Mouse (Mus musculus): ENCODE results near the gene Scn4a. TPM values are rescaled to one million over a fixed set of nuclear protein-coding genes. Genes with fewer than 3 reads are reported as not detected.

The Scn4a gene
- polyA plus RNA-seq, 1 experiment from 2014 or later: 0.05 TPM

- WGBS: 81% methylated on average over 6 of the region's 6 CpGs
Measured at GRCm38 (mm10) chr11:106383051-106383790, 30.1 kb upstream of the Scn4a start.

DNA sequence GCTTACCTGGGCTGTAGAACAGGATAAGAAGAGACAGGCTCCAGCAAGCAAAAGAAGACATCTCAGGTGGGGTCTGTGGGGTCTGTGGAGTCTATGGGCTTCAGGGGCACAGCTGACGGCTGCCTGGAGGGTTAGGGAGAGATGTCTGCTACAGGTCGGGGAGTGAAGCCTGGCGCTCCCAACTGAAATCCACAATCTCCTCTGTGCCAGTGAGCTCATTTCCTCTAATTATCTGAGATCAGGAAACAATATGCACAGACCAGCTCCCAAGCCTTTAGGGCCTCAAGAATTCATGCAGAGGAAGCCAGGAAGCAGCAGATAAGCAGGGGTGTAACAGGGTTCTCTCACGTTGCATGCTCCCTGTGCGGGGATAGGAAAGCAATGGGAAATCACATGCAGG, 29.3 kb upstream of the Scn4a start:
- H3K4me1 ChIP-seq (replicated peaks): 0 out of 2 replicates have a peak, but pooled peaks cover 4% of the 10 kb centered on the region
- no peaks in the 10 kb centered on the region for H3K36me3 ChIP-seq
- no peak for DNase-seq (ENCODE audit: low spot score)
- 80% methylated on average over 5 of the region's 5 CpGs for WGBS
- 0 out of 2 replicates have a peak overlapping the region, but pooled peaks have one; percentile 20 for H3K27ac ChIP-seq
- no peaks in the 10 kb centered on the region for H3K9me3 ChIP-seq
- H3K4me3 ChIP-seq: peak overlapping the region; percentile 9; the same call in 1 of the 2 replicates
- H3K27me3 ChIP-seq (ENCODE audit: insufficient read depth, poor library complexity, severe bottlenecking): no peaks in the 10 kb centered on the region

More at GRCm38 (mm10) chr11:106383051-106383790, 30.1 kb upstream of the Scn4a start:
- Histone ChIP-seq H3K27ac (no peak overlapping the region), H3K4me3 (no peak overlapping the region), H3K36me3 (no peaks in the 10 kb centered on the region), H3K9me3 (no peaks in the 10 kb centered on the region), H3K27me3 (ENCODE audit: insufficient read depth, poor library complexity, severe bottlenecking) (no peaks in the 10 kb centered on the region), H3K4me1 (replicated peaks) (0 out of 2 replicates have a peak, but pooled peaks cover 4% of the 10 kb centered on the region)
- no peak for DNase-seq (ENCODE audit: low spot score)

DNA sequence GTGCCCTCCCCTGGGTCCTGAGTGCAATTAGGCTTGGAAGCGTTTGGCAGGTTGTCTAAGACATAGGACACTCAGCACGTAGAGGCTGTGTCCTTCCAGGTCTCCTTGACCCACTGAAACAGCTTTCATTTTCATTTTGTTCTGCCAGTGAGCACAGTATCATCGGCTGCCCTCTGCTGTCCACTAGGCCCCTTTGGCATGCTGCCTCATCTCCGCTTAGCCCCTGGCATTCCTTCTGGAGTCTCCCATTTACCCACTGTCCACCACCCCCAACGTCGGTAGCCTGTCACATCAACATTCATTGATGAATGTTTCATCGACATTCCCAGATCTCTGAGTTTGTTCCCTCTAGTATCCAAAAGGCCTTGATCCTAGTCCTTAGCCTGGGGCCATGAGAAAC, 28.8 kb upstream of the Scn4a start:
- Histone ChIP-seq H3K27ac (0 out of 2 replicates have a peak overlapping the region, but pooled peaks have one; percentile 20), H3K4me1 (replicated peaks) (0 out of 2 replicates have a peak, but pooled peaks cover 4% of the 10 kb centered on the region), H3K4me3 (peak overlapping the region; percentile 9), H3K36me3 (no peaks in the 10 kb centered on the region), H3K9me3 (no peaks in the 10 kb centered on the region), H3K27me3 (ENCODE audit: insufficient read depth, poor library complexity, severe bottlenecking) (no peaks in the 10 kb centered on the region)
- DNase-seq (ENCODE audit: low spot score): no peak
- WGBS: 90% methylated on average over 7 of the region's 7 CpGs

GRCm38 (mm10) chr11:106381011-106381410, 27.9 kb upstream of the Scn4a start:
- DNase-seq (ENCODE audit: low spot score): no peak
- H3K4me3 ChIP-seq: no peak overlapping the region

DNA sequence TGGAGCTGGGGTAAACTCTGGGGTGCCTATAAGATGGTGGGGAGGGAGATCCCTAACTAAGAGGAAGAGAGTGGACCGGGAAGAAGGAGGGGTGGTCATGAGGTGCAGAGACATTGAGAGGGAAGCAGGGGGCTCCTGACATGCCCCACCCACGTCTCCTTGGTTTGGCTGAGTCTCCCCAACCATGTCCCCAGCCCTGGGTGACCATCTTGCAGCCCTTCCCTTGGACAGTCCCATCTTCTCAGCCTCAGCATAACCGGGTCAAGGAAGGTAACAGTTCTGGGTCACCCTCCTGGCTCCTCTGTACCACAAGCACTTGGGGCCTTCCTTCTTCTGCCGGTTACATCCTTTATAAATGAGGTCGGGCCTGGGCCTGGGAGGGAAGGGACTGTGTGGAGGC, 21.9 kb upstream of the Scn4a start:
- Histone ChIP-seq H3K36me3 (no peaks in the 10 kb centered on the region), H3K4me1 (replicated peaks) (peaks cover 13% of the 10 kb centered on the region), H3K4me3 (no peak overlapping the region), H3K27me3 (ENCODE audit: insufficient read depth, poor library complexity, severe bottlenecking) (no peaks in the 10 kb centered on the region), H3K9me3 (no peaks in the 10 kb centered on the region), H3K27ac (peak overlapping the region; percentile 35; the same call in 1 of the 2 replicates)
- DNase-seq (ENCODE audit: low spot score): no peak
- WGBS: 88% methylated on average over 5 of the region's 5 CpGs

More at GRCm38 (mm10) chr11:106381011-106381410, 27.9 kb upstream of the Scn4a start:
- 0 out of 2 replicates have a peak, but pooled peaks cover 4% of the 10 kb centered on the region for H3K4me1 ChIP-seq (replicated peaks)
- 83% methylated on average over 11 of the region's 11 CpGs for WGBS
- H3K27me3 ChIP-seq (ENCODE audit: insufficient read depth, poor library complexity, severe bottlenecking): no peaks in the 10 kb centered on the region
- no peak overlapping the region for H3K27ac ChIP-seq
- H3K9me3 ChIP-seq: no peaks in the 10 kb centered on the region
- H3K36me3 ChIP-seq: no peaks in the 10 kb centered on the region

- WGBS: 54% methylated on average over 9 of the region's 9 CpGs
- Histone ChIP-seq H3K4me3 (no peak overlapping the region), H3K4me1 (replicated peaks) (peaks cover 13% of the 10 kb centered on the region), H3K27me3 (ENCODE audit: insufficient read depth, poor library complexity, severe bottlenecking) (no peaks in the 10 kb centered on the region), H3K9me3 (no peaks in the 10 kb centered on the region), H3K36me3 (no peaks in the 10 kb centered on the region), H3K27ac (peak overlapping the region; percentile 45; the same call in 1 of the 2 replicates)
- no peak for DNase-seq (ENCODE audit: low spot score)
Measured at GRCm38 (mm10) chr11:106374559-106374958, 21.5 kb upstream of the Scn4a start.

DNA sequence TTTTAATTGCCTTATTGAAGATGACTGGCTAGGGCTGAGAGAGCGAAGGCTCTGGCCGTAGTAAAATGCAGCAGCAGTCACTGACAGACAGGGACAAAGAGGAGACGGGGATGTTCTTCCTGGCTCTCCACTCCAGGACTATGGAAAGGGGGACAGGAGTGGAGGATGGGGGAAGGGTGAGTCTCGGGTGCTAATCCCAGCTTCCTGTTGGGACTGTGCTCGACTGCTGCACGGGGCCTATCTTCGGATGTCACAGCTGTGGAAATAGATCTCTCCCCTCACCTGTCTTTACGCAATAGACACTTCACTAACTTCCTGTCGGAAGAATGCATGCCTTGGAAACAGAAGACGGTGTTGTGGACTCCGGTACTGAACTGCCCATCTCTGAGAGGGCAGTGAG, 20.9 kb upstream of the Scn4a start:
- H3K27ac ChIP-seq: peak overlapping the region; percentile 45; the same call in 1 of the 2 replicates
- H3K4me3 ChIP-seq: no peak overlapping the region
- 64% methylated on average over 11 of the region's 11 CpGs for WGBS
- H3K27me3 ChIP-seq (ENCODE audit: insufficient read depth, poor library complexity, severe bottlenecking): no peaks in the 10 kb centered on the region
- H3K4me1 ChIP-seq (replicated peaks): peaks cover 13% of the 10 kb centered on the region
- H3K36me3 ChIP-seq: no peaks in the 10 kb centered on the region
- no peaks in the 10 kb centered on the region for H3K9me3 ChIP-seq
- no peak for DNase-seq (ENCODE audit: low spot score)

DNA sequence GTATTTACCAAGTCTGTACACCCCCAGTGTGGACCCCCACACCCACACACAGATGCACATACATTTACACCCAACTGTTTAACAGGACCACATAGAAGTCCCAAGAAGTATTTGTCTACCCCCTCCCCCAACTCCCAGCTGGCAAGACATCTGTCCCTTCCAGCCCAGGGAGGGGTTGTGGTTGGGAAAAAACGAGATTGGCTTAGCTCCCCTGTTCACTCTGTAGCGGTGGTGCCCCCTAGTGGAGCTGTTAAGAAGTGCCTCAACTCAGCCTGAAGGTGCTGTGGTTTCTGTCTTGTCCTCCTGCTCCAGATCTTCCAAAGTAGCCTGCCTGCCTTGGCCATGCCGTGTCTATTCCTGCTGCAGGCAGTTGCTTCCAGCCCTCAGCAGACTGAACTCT, 13.2 kb upstream of the Scn4a start:
- H3K27ac ChIP-seq: peak overlapping the region; percentile 23; the same call in 1 of the 2 replicates
- 13% methylated on average over 3 of the region's 3 CpGs for WGBS
- peaks cover 28% of the 10 kb centered on the region for H3K4me1 ChIP-seq (replicated peaks)
- H3K9me3 ChIP-seq: no peaks in the 10 kb centered on the region
- H3K36me3 ChIP-seq: no peaks in the 10 kb centered on the region
- DNase-seq (ENCODE audit: low spot score): peak; percentile 79
- H3K4me3 ChIP-seq: no peak overlapping the region
- H3K27me3 ChIP-seq (ENCODE audit: insufficient read depth, poor library complexity, severe bottlenecking): no peaks in the 10 kb centered on the region

DNA sequence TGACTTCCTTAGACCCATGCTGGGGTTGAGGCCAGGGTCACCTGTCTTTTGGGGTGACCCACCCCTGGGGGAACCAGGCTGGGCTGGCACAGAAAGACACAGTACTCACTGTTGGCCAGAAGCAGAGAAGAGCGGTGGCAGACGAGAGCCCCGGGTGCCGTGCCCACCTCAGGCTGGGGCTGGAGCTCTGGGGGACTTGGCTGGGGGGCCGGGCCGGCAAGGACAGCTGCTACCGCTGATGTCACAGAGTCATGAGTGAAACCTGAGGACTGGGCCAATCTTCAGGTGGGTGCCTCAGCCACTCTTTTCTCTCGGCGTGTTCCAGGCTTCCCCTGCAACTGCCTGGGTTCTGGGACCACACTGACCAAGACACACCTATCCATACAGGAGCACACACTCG, 12.3 kb upstream of the Scn4a start, which contains the start of gene Prr29:
TSS of gene Prr29 (plus strand) at position 107 of the 400 bp plus-strand sequence.
- DNase-seq (ENCODE audit: low spot score): no peak
- Histone ChIP-seq H3K27ac (peak within 1 kb of the TSS; percentile 64), H3K4me1 (replicated peaks) (peaks cover 28% of the 10 kb centered on the region), H3K4me3 (peak within 1 kb of the TSS; percentile 28), H3K36me3 (no peaks in the 10 kb centered on the region), H3K9me3 (no peaks in the 10 kb centered on the region), H3K27me3 (ENCODE audit: insufficient read depth, poor library complexity, severe bottlenecking) (no peaks in the 10 kb centered on the region)
- WGBS: 57% methylated on average over 10 of the region's 10 CpGs

- Histone ChIP-seq H3K4me1 (replicated peaks) (peaks cover 28% of the 10 kb centered on the region), H3K36me3 (no peaks in the 10 kb centered on the region), H3K4me3 (peak overlapping the region; percentile 28), H3K27me3 (ENCODE audit: insufficient read depth, poor library complexity, severe bottlenecking) (no peaks in the 10 kb centered on the region), H3K9me3 (no peaks in the 10 kb centered on the region), H3K27ac (peak overlapping the region; percentile 64)
- DNase-seq (ENCODE audit: low spot score): peak; percentile 43
- WGBS: 7% methylated on average over 11 of the region's 11 CpGs
Measured at GRCm38 (mm10) chr11:106364712-106365111, 11.6 kb upstream of the Scn4a start.

- Histone ChIP-seq H3K27me3 (ENCODE audit: insufficient read depth, poor library complexity, severe bottlenecking) (no peaks in the 10 kb centered on the region), H3K4me3 (no peak overlapping the region), H3K9me3 (no peaks in the 10 kb centered on the region), H3K36me3 (no peaks in the 10 kb centered on the region), H3K27ac (no peak overlapping the region), H3K4me1 (replicated peaks) (peaks cover 8% of the 10 kb centered on the region)
- WGBS: 21% methylated on average over 5 of the region's 5 CpGs
- peak; percentile 49 for DNase-seq (ENCODE audit: low spot score)
Measured at GRCm38 (mm10) chr11:106359350-106359749, 6.3 kb upstream of the Scn4a start.

DNA sequence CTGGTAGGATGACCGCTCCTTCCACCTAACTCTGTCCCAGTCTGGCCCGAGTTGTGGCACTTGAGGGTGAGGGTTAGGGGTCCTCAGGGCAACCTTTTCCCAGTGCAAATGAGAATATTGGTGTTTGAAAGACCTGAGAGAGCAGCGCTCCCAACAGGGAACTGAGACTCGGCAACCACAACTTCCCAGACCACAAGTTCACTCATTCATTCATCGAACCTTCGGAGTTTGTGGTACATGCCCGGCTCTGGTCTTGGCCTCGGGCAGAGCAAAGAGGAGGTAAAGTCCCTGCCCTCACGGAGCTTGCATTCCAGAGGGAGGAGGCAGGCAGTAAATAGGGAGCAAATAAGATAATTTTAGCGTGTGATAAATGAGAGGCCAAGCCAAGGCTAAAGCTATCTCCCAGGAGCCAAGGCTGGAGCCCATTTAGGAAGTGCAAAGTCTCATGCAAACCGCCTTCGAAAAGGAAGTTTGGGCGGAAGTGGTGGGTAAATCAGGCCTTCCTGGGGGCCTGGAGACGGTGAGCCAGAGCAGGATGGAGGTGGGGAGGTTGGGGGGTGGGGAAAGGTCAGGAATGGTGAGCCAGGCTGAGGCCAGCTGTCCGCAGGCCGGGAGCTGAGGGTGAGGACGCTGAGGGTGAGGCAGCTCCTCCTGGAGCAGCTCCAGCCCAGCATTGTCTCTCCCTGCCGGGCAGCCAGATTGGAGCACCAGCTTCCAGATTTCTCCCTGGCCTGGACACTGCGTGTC, 2.5 kb upstream of the Scn4a start:
- DNase-seq (ENCODE audit: low spot score): no peak
- peaks cover 23% of the 10 kb centered on the region for H3K4me1 ChIP-seq (replicated peaks)
- 74% methylated on average over 19 of the region's 19 CpGs for WGBS
- no peaks in the 10 kb centered on the region for H3K9me3 ChIP-seq
- no peak overlapping the region for H3K4me3 ChIP-seq
- no peak overlapping the region for H3K27ac ChIP-seq
- no peaks in the 10 kb centered on the region for H3K27me3 ChIP-seq (ENCODE audit: insufficient read depth, poor library complexity, severe bottlenecking)
- H3K36me3 ChIP-seq: no peaks in the 10 kb centered on the region

GRCm38 (mm10) chr11:106354181-106354580, 1.1 kb upstream of the Scn4a start:
- no peaks in the 10 kb centered on the region for H3K27me3 ChIP-seq (ENCODE audit: insufficient read depth, poor library complexity, severe bottlenecking)
- 59% methylated on average over 1 of the region's 1 CpGs for WGBS

More at GRCm38 (mm10) chr11:106354181-106354580, 1.1 kb upstream of the Scn4a start:
- Histone ChIP-seq H3K4me1 (replicated peaks) (peaks cover 23% of the 10 kb centered on the region), H3K36me3 (no peaks in the 10 kb centered on the region), H3K27ac (no peak overlapping the region), H3K4me3 (no peak overlapping the region), H3K9me3 (no peaks in the 10 kb centered on the region)
- DNase-seq (ENCODE audit: low spot score): no peak

Data from hindbrain, embryonic 10.5 days (tissue).